Mouse (Mus musculus): ENCODE results near the gene Ddx39.

DNA sequence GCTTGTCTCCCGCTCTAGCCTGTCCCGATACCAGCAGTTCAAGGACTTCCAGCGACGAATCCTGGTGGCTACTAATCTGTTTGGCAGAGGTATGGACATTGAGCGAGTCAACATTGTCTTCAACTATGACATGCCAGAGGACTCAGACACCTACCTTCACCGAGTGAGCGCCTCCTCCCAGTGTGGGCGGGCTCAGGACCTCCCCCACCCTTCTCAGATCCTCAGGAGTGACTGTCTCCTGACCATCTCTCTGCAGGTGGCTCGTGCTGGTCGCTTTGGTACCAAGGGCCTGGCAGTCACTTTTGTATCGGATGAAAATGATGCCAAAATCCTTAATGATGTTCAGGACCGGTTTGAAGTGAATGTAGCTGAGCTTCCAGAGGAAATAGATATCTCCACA, 7.7 kb downstream of the Ddx39 start:
- TF ChIP-seq CTCF (IDR thresholded peaks at IDR 0.05; ENCODE audit: low read depth) (no peak), EP300 (IDR thresholded peaks at IDR 0.05; ENCODE audit: low read depth) (no peak)

Measured in heart, postnatal 0 days (tissue).